Mouse (Mus musculus): ENCODE data around the gene Cebpg. TPM values are rescaled to one million over a fixed set of nuclear protein-coding genes. Genes with fewer than 3 reads are reported as not detected.

Gene Cebpg
- polyA plus RNA-seq, 1 experiment from 2014 or later = 33.7 TPM

DNA sequence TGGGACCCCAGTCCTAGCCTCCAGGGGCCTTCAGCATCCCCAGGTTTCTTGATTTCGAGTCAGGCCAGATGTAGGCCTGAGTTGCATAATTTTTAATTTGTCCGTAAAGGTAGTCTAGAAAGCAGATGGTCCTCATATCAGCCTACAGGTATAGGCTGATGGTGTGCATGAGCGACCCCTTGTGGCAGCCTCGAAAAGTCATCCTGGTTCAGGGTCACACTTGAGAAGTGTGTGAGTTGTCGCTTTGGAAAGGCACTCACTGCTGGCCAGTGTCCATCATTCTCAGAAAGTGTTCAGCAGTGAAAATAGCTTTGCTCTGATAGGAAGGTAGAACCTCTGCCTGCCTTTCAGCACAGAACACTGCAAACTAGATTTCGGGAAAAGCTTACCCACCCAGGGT lies 55.5 kb downstream of the Cebpg start:
- Histone ChIP-seq H3K9ac (ENCODE audit: low read length) (no peak overlapping the region), H3K4me2 (ENCODE audit: low read length) (no peak overlapping the region), H3K27ac (ENCODE audit: low read depth) (no peak overlapping the region), H3K27me3 (replicated peaks; ENCODE audit: control insufficient read depth, insufficient read depth, low read length) (no peaks in the 10 kb centered on the region), H3K4me1 (replicated peaks; ENCODE audit: control insufficient read depth, insufficient read depth, low read length) (no peaks in the 10 kb centered on the region; the same call in 1 of the 2 replicates), H3K9me3 (ENCODE audit: control insufficient read depth, low read length) (no peaks in the 10 kb centered on the region), H3K36me3 (ENCODE audit: control insufficient read depth, insufficient read depth, low read length) (no peaks in the 10 kb centered on the region), H3K4me3 (ENCODE audit: low read depth, low read length) (no peak overlapping the region)
- ATAC-seq (replicated peaks; ENCODE audit: low FRiP score, low TSS enrichment, low read depth) = no peak
- peak; percentile 75 for DNase-seq (ENCODE audit: low spot score)
- 46% methylated on average over 6 of the region's 6 CpGs for WGBS

Small RNAs within 50 kb of the gene (microRNA-seq; reads per million reads assigned to microRNA genes)
- not detected for gene Gm25033

Other genes starting within 250 kb of the Cebpg start
- 2.8 and 4.3 TPM in 2 replicates for gene Chst8, start 243.9 kb downstream of the Cebpg start, polyA plus RNA-seq (2014; fragmentation: Nextera tagmentation; extraction: Ambion mirVana)
- 80.3 and 80.7 TPM in 2 replicates for gene Pepd, start 144.2 kb downstream of the Cebpg start, polyA plus RNA-seq (2014; fragmentation: Nextera tagmentation; extraction: Ambion mirVana)
- gene Cebpa, start 62.7 kb upstream of the Cebpg start, polyA plus RNA-seq (2014; fragmentation: Nextera tagmentation; extraction: Ambion mirVana) = 7.6 and 8.3 TPM in 2 replicates
- gene Slc7a10, start 129.8 kb upstream of the Cebpg start, polyA plus RNA-seq (2014; fragmentation: Nextera tagmentation; extraction: Ambion mirVana) = 0.70 and 0.81 TPM in 2 replicates
- 7.0 and 8.6 TPM in 2 replicates for gene Lrp3, start 158.9 kb upstream of the Cebpg start, polyA plus RNA-seq (2014; fragmentation: Nextera tagmentation; extraction: Ambion mirVana)

All from intestine, embryonic 14.5 days (tissue).